Mouse (Mus musculus) thymus, adult 2 months (tissue): ENCODE data around the gene Gm3187. TPM values are rescaled to one million over a fixed set of nuclear protein-coding genes. Genes with fewer than 3 reads are reported as not detected.
"Not testable (repeated sequence)": the region's sequence is repeated elsewhere in the genome, so short reads cannot be mapped to it uniquely, and the experiment has no call there.

Experiments
- DNase-seq: peaks from one replicate; pipeline ENCODE4 v3.0.0; 2021
- H3K27ac ChIP-seq: fragments of 200-500 bp; 2 replicates; pipeline ENCODE4 v1.5.1; 2012; ENCODE audit warnings: low read length, control low read depth; ENCODE audit not compliant: control insufficient read depth, insufficient read depth
- H3K27me3 ChIP-seq: fragments of 200-500 bp; 2 replicates; pipeline ENCODE4 v1.6.1; 2012; ENCODE audit warnings: mild to moderate bottlenecking, low read length, moderate library complexity, mixed read lengths; ENCODE audit not compliant: control insufficient read depth, insufficient read depth
- H3K36me3 ChIP-seq: fragments of 200-500 bp; 2 replicates; pipeline ENCODE4 v1.6.1; 2012; ENCODE audit warnings: mild to moderate bottlenecking, low read length, moderate library complexity; ENCODE audit not compliant: control insufficient read depth, insufficient read depth
- H3K4me1 ChIP-seq: fragments of 200-500 bp; replicated peaks from 2 replicates; pipeline ENCODE4 v1.6.1; 2012; ENCODE audit warnings: low read length; ENCODE audit not compliant: control insufficient read depth, insufficient read depth
- H3K4me3 ChIP-seq: fragments of 200-500 bp; 2 replicates; pipeline ENCODE4 v1.5.1; 2012; ENCODE audit warnings: mild to moderate bottlenecking, low read length, control low read depth, moderate library complexity; ENCODE audit not compliant: control insufficient read depth, insufficient read depth
- WGBS: fragments of 180-500 bp; shearing (Covaris S2); methylation state at CpG from one replicate; pipeline ENCODE4 v1.1.7; 2018; 5-methylcytosine and 5-hydroxymethylcytosine counted together
- polyA plus RNA-seq: library from polyadenylated mRNA; depleted of rRNA; stranded (reverse); fragments of >200 nt; gene quantifications from 2 replicates; pipeline ENCODE4 v1.2.3, GENCODE M21; 2012; rRNA removed

Gene Gm3187
- polyA plus RNA-seq = not detected in 2 replicates

- H3K4me1 ChIP-seq, H3K36me3 ChIP-seq, H3K27me3 ChIP-seq, H3K27ac ChIP-seq, DNase-seq, H3K4me3 ChIP-seq: not testable (repeated sequence)
- WGBS = 84% methylated on average over 5 of the region's 5 CpGs
Observed at GRCm38 (mm10) chr14:5483907-5484306, at the start of gene Gm3187. TSS of gene Gm3187 (plus strand) at chr14:5484207.

- not testable (repeated sequence) for H3K36me3 ChIP-seq, H3K27me3 ChIP-seq, H3K4me1 ChIP-seq, H3K4me3 ChIP-seq, H3K27ac ChIP-seq, DNase-seq
- no CpG with 5 or more reads among the region's 3 CpGs for WGBS
Observed at GRCm38 (mm10) chr14:5455367-5455766, 28.6 kb upstream of the Gm3187 start, which contains the start of gene Gm3194. TSS of gene Gm3194 (minus strand) at chr14:5455467.

- H3K27me3 ChIP-seq, H3K4me3 ChIP-seq, H3K4me1 ChIP-seq, H3K36me3 ChIP-seq, DNase-seq, H3K27ac ChIP-seq: not testable (repeated sequence)
- WGBS = no CpG with 5 or more reads among the region's 19 CpGs
Observed at GRCm38 (mm10) chr14:5460469-5460868, 23.5 kb upstream of the Gm3187 start.

GRCm38 (mm10) chr14:5477730-5478129 is 6.3 kb upstream of the Gm3187 start, which contains the start of gene Gm8246:
TSS of gene Gm8246 (minus strand) at chr14:5477830.
- not testable (repeated sequence) for H3K27ac ChIP-seq, DNase-seq, H3K4me1 ChIP-seq, H3K36me3 ChIP-seq, H3K27me3 ChIP-seq, H3K4me3 ChIP-seq
- WGBS = no CpG with 5 or more reads among the region's 3 CpGs

GRCm38 (mm10) chr14:5501374-5501773 is 17.4 kb downstream of the Gm3187 start, which contains the start of gene Gm3488:
TSS of gene Gm3488 (plus strand) at chr14:5501674.
- H3K27me3 ChIP-seq, H3K4me3 ChIP-seq, DNase-seq, H3K27ac ChIP-seq, H3K36me3 ChIP-seq, H3K4me1 ChIP-seq: not testable (repeated sequence)
- WGBS = no CpG with 5 or more reads among the region's 35 CpGs

- not testable (repeated sequence) for H3K27me3 ChIP-seq, H3K4me1 ChIP-seq, DNase-seq, H3K27ac ChIP-seq, H3K4me3 ChIP-seq, H3K36me3 ChIP-seq
- WGBS = no CpG with 5 or more reads among the region's 2 CpGs
Observed at GRCm38 (mm10) chr14:5538196-5538595, 54.2 kb downstream of the Gm3187 start, which contains the start of gene Gm3532. TSS of gene Gm3532 (plus strand) at chr14:5538496.

Other genes starting within 250 kb of the Gm3187 start
- not detected in 2 replicates for gene Gm3526, start 223.6 kb upstream of the Gm3187 start, polyA plus RNA-seq
- gene Gm3542, start 149.3 kb upstream of the Gm3187 start, polyA plus RNA-seq = not detected in 2 replicates
- not detected in 2 replicates for gene Gm3500, start 95.2 kb upstream of the Gm3187 start, polyA plus RNA-seq
- 0.09 and 0.20 TPM in 2 replicates for gene Gm3194, start 28.7 kb upstream of the Gm3187 start, polyA plus RNA-seq
- gene Gm8246, start 6.4 kb upstream of the Gm3187 start, polyA plus RNA-seq = not detected in 2 replicates
- 0.14 and 0.24 TPM in 2 replicates for gene Gm3488, start 17.5 kb downstream of the Gm3187 start, polyA plus RNA-seq
- not detected in 2 replicates for gene Gm3532, start 54.3 kb downstream of the Gm3187 start, polyA plus RNA-seq
- not detected in 2 replicates for gene Gm8265, start 148.8 kb downstream of the Gm3187 start, polyA plus RNA-seq
- not detected in 2 replicates for gene Gm9603, start 203.2 kb downstream of the Gm3187 start, polyA plus RNA-seq